Mouse (Mus musculus): ENCODE measurements around the gene Prkag1. TPM values are rescaled to one million over a fixed set of nuclear protein-coding genes. Genes with fewer than 3 reads are reported as not detected.

Gene Prkag1
- total and polyA plus RNA-seq, 2 experiments from 2014 or later = 45.1 to 50.6 TPM

GRCm38 (mm10) chr15:98768259-98768658, 63.1 kb downstream of the Prkag1 start:
- Histone ChIP-seq H3K9me3 (ENCODE audit: low read length) (no peaks in the 10 kb centered on the region), H3K36me3 (ENCODE audit: insufficient read depth, low read length) (no peaks in the 10 kb centered on the region), H3K27ac (ENCODE audit: low read depth, low read length) (no peak overlapping the region), H3K4me3 (ENCODE audit: low read depth, low read length) (no peak overlapping the region), H3K27me3 (ENCODE audit: insufficient read depth, low read length) (peaks cover 16% of the 10 kb centered on the region; the same call in 1 of the 2 replicates), H3K4me1 (ENCODE audit: insufficient read depth, low read length) (0 out of 2 replicates have a peak, but pooled peaks cover 2% of the 10 kb centered on the region), H3K4me2 (ENCODE audit: low read depth, low read length, poor library complexity, severe bottlenecking) (no peak overlapping the region), H3K9ac (replicated peaks; ENCODE audit: low read length, poor library complexity, severe bottlenecking) (no peak overlapping the region)
- WGBS = 20% methylated on average over 5 of the region's 5 CpGs
- DNase-seq (ENCODE audit: low spot score) (no peak), ATAC-seq (ENCODE audit: low FRiP score) (no peak)
- no peak for TF ChIP-seq CTCF (IDR thresholded peaks at IDR 0.05)

GRCm38 (mm10) chr15:98765929-98766328, 65.4 kb downstream of the Prkag1 start:
- Histone ChIP-seq H3K27ac (ENCODE audit: low read depth, low read length) (no peak overlapping the region), H3K27me3 (ENCODE audit: insufficient read depth, low read length) (peaks cover 7% of the 10 kb centered on the region; the same call in 1 of the 2 replicates), H3K9me3 (ENCODE audit: low read length) (no peaks in the 10 kb centered on the region), H3K4me2 (ENCODE audit: low read depth, low read length, poor library complexity, severe bottlenecking) (no peak overlapping the region), H3K36me3 (ENCODE audit: insufficient read depth, low read length) (no peaks in the 10 kb centered on the region), H3K4me3 (ENCODE audit: low read depth, low read length) (no peak overlapping the region), H3K9ac (replicated peaks; ENCODE audit: low read length, poor library complexity, severe bottlenecking) (no peak overlapping the region), H3K4me1 (ENCODE audit: insufficient read depth, low read length) (peaks cover 5% of the 10 kb centered on the region; the same call in 1 of the 2 replicates)
- 69% methylated on average over 4 of the region's 4 CpGs for WGBS
- DNase-seq (ENCODE audit: low spot score) = no peak
- ATAC-seq (ENCODE audit: low FRiP score) = no peak
- no peak for TF ChIP-seq CTCF (IDR thresholded peaks at IDR 0.05)

Other genes starting within 250 kb of the Prkag1 start
- 38.0 and 40.3 TPM in 2 replicates for gene Adcy6, start 221.4 kb downstream of the Prkag1 start, total RNA-seq (2014; rRNA removed)
- 5.5 and 7.2 TPM in 2 replicates for gene Adcy6, start 221.4 kb downstream of the Prkag1 start, polyA plus RNA-seq (2015; fragmentation: Nextera tagmentation; extraction: Ambion mirVana)
- 211 and 239 TPM in 2 replicates for gene Cacnb3, start 200.7 kb downstream of the Prkag1 start, total RNA-seq (2014; rRNA removed)
- 150 and 155 TPM in 2 replicates for gene Cacnb3, start 200.7 kb downstream of the Prkag1 start, polyA plus RNA-seq (2015; fragmentation: Nextera tagmentation; extraction: Ambion mirVana)
- 46.7 and 50.5 TPM in 2 replicates for gene Ddx23, start 168.6 kb downstream of the Prkag1 start, total RNA-seq (2014; rRNA removed)
- 14.0 and 20.5 TPM in 2 replicates for gene Ddx23, start 168.6 kb downstream of the Prkag1 start, polyA plus RNA-seq (2015; fragmentation: Nextera tagmentation; extraction: Ambion mirVana)
- gene Rnd1, start 154.1 kb downstream of the Prkag1 start, total RNA-seq (2014; rRNA removed) = 34.5 and 42.9 TPM in 2 replicates
- gene Rnd1, start 154.1 kb downstream of the Prkag1 start, polyA plus RNA-seq (2015; fragmentation: Nextera tagmentation; extraction: Ambion mirVana) = 20.7 and 24.9 TPM in 2 replicates
- gene Ccdc65, start 123.3 kb downstream of the Prkag1 start, total RNA-seq (2014; rRNA removed) = 6.9 and 9.1 TPM in 2 replicates
- 11.4 and 12.3 TPM in 2 replicates for gene Ccdc65, start 123.3 kb downstream of the Prkag1 start, polyA plus RNA-seq (2015; fragmentation: Nextera tagmentation; extraction: Ambion mirVana)
- gene Fkbp11, start 103.3 kb downstream of the Prkag1 start, total RNA-seq (2014; rRNA removed) = 1.0 and 2.8 TPM in 2 replicates
- gene Fkbp11, start 103.3 kb downstream of the Prkag1 start, polyA plus RNA-seq (2015; fragmentation: Nextera tagmentation; extraction: Ambion mirVana) = 4.4 and 5.4 TPM in 2 replicates
- 122 and 144 TPM in 2 replicates for gene Arf3, start 68.3 kb downstream of the Prkag1 start, total RNA-seq (2014; rRNA removed)
- gene Arf3, start 68.3 kb downstream of the Prkag1 start, polyA plus RNA-seq (2015; fragmentation: Nextera tagmentation; extraction: Ambion mirVana) = 89.2 and 93.8 TPM in 2 replicates
- gene Wnt10b, start 53.4 kb downstream of the Prkag1 start, total RNA-seq (2014; rRNA removed) = 0.38 and 1.5 TPM in 2 replicates
- gene Wnt10b, start 53.4 kb downstream of the Prkag1 start, polyA plus RNA-seq (2015; fragmentation: Nextera tagmentation; extraction: Ambion mirVana) = not detected in 2 replicates
- 0.33 TPM in 2 replicates for gene Wnt1, start 41.7 kb downstream of the Prkag1 start, total RNA-seq (2014; rRNA removed)
- gene Wnt1, start 41.7 kb downstream of the Prkag1 start, polyA plus RNA-seq (2015; fragmentation: Nextera tagmentation; extraction: Ambion mirVana) = 0.81 and 1.1 TPM in 2 replicates
- gene Ddn, start 22.0 kb downstream of the Prkag1 start, total RNA-seq (2014; rRNA removed) = 5.5 and 7.3 TPM in 2 replicates
- 0.51 and 0.64 TPM in 2 replicates for gene Ddn, start 22.0 kb downstream of the Prkag1 start, polyA plus RNA-seq (2015; fragmentation: Nextera tagmentation; extraction: Ambion mirVana)
- gene Kmt2d, start 39.7 kb upstream of the Prkag1 start, total RNA-seq (2014; rRNA removed) = 32.2 and 32.5 TPM in 2 replicates
- 5.6 and 7.7 TPM in 2 replicates for gene Kmt2d, start 39.7 kb upstream of the Prkag1 start, polyA plus RNA-seq (2015; fragmentation: Nextera tagmentation; extraction: Ambion mirVana)
- 9.4 and 10.1 TPM in 2 replicates for gene Rhebl1, start 63.0 kb upstream of the Prkag1 start, total RNA-seq (2014; rRNA removed)
- gene Rhebl1, start 63.0 kb upstream of the Prkag1 start, polyA plus RNA-seq (2015; fragmentation: Nextera tagmentation; extraction: Ambion mirVana) = 30.7 and 31.1 TPM in 2 replicates
- 0.38 and 0.71 TPM in 2 replicates for gene Dhh, start 67.0 kb upstream of the Prkag1 start, total RNA-seq (2014; rRNA removed)
- gene Dhh, start 67.0 kb upstream of the Prkag1 start, polyA plus RNA-seq (2015; fragmentation: Nextera tagmentation; extraction: Ambion mirVana) = 0.18 and 0.22 TPM in 2 replicates
- 46.0 and 56.9 TPM in 2 replicates for gene Lmbr1l, start 86.7 kb upstream of the Prkag1 start, total RNA-seq (2014; rRNA removed)
- 19.6 and 21.7 TPM in 2 replicates for gene Lmbr1l, start 86.7 kb upstream of the Prkag1 start, polyA plus RNA-seq (2015; fragmentation: Nextera tagmentation; extraction: Ambion mirVana)
- gene Tuba1b, start 103.0 kb upstream of the Prkag1 start, total RNA-seq (2014; rRNA removed) = 2,522 and 3,264 TPM in 2 replicates
- 1,582 and 1,796 TPM in 2 replicates for gene Tuba1b, start 103.0 kb upstream of the Prkag1 start, polyA plus RNA-seq (2015; fragmentation: Nextera tagmentation; extraction: Ambion mirVana)
- gene Gm49450, start 122.0 kb upstream of the Prkag1 start, total RNA-seq (2014; rRNA removed) = 1,797 and 2,945 TPM in 2 replicates
- gene Gm49450, start 122.0 kb upstream of the Prkag1 start, polyA plus RNA-seq (2015; fragmentation: Nextera tagmentation; extraction: Ambion mirVana) = not detected in 2 replicates
- 17,447 and 20,461 TPM in 2 replicates for gene Tuba1a, start 122.2 kb upstream of the Prkag1 start, total RNA-seq (2014; rRNA removed)
- gene Tuba1a, start 122.2 kb upstream of the Prkag1 start, polyA plus RNA-seq (2015; fragmentation: Nextera tagmentation; extraction: Ambion mirVana) = 15,641 and 16,823 TPM in 2 replicates
- gene Tuba1c, start 198.4 kb upstream of the Prkag1 start, total RNA-seq (2014; rRNA removed) = 18.2 and 22.6 TPM in 2 replicates
- gene Tuba1c, start 198.4 kb upstream of the Prkag1 start, polyA plus RNA-seq (2015; fragmentation: Nextera tagmentation; extraction: Ambion mirVana) = 9.6 and 9.9 TPM in 2 replicates
- 9.8 and 11.2 TPM in 2 replicates for gene Prph, start 223.7 kb upstream of the Prkag1 start, total RNA-seq (2014; rRNA removed)
- gene Prph, start 223.7 kb upstream of the Prkag1 start, polyA plus RNA-seq (2015; fragmentation: Nextera tagmentation; extraction: Ambion mirVana) = 8.0 and 9.1 TPM in 2 replicates
- 1.6 and 4.1 TPM in 2 replicates for gene Troap, start 243.1 kb upstream of the Prkag1 start, total RNA-seq (2014; rRNA removed)
- gene Troap, start 243.1 kb upstream of the Prkag1 start, polyA plus RNA-seq (2015; fragmentation: Nextera tagmentation; extraction: Ambion mirVana) = 1.4 and 2.1 TPM in 2 replicates